Mouse (Mus musculus): Measurements from ENCODE around the gene Ypel2. TPM values are rescaled to one million over a fixed set of nuclear protein-coding genes. Genes with fewer than 3 reads are reported as not detected.

Ypel2 gene
- polyA plus RNA-seq, 1 experiment = 6.3 TPM

GRCm38 (mm10) chr11:86909028-86909427, 84.5 kb downstream of the Ypel2 start:
- DNase-seq (ENCODE audit: low read depth) = no peak
- TF ChIP-seq POLR2A (IDR thresholded peaks at IDR 0.05; ENCODE audit: borderline replicate concordance, extremely low read depth, insufficient read depth, insufficient read length, poor library complexity, severe bottlenecking) (no peak), CTCF (IDR thresholded peaks at IDR 0.05; ENCODE audit: borderline replicate concordance, extremely low read depth, insufficient read depth, insufficient read length) (no peak)

GRCm38 (mm10) chr11:86907889-86908590, 85.5 kb downstream of the Ypel2 start:
- TF ChIP-seq POLR2A (IDR thresholded peaks at IDR 0.05; ENCODE audit: borderline replicate concordance, extremely low read depth, insufficient read depth, insufficient read length, poor library complexity, severe bottlenecking) (no peak), CTCF (IDR thresholded peaks at IDR 0.05; ENCODE audit: borderline replicate concordance, extremely low read depth, insufficient read depth, insufficient read length) (no peak)
- no peak for DNase-seq (ENCODE audit: low read depth)

GRCm38 (mm10) chr11:86906767-86907662, 86.5 kb downstream of the Ypel2 start:
- DNase-seq (ENCODE audit: low read depth) = no peak
- TF ChIP-seq CTCF (IDR thresholded peaks at IDR 0.05; ENCODE audit: borderline replicate concordance, extremely low read depth, insufficient read depth, insufficient read length) (no peak), POLR2A (IDR thresholded peaks at IDR 0.05; ENCODE audit: borderline replicate concordance, extremely low read depth, insufficient read depth, insufficient read length, poor library complexity, severe bottlenecking) (no peak)

- no peak for TF ChIP-seq CTCF (IDR thresholded peaks at IDR 0.05; ENCODE audit: borderline replicate concordance, extremely low read depth, insufficient read depth, insufficient read length)
- TF ChIP-seq POLR2A (IDR thresholded peaks at IDR 0.05; ENCODE audit: borderline replicate concordance, extremely low read depth, insufficient read depth, insufficient read length, poor library complexity, severe bottlenecking) = no peak
Measured at GRCm38 (mm10) chr11:86906257-86906656, 87.2 kb downstream of the Ypel2 start.

GRCm38 (mm10) chr11:86905261-86905660, 88.2 kb downstream of the Ypel2 start:
- TF ChIP-seq CTCF (IDR thresholded peaks at IDR 0.05; ENCODE audit: borderline replicate concordance, extremely low read depth, insufficient read depth, insufficient read length) (no peak), POLR2A (IDR thresholded peaks at IDR 0.05; ENCODE audit: borderline replicate concordance, extremely low read depth, insufficient read depth, insufficient read length, poor library complexity, severe bottlenecking) (no peak)
- no peak for DNase-seq (ENCODE audit: low read depth)

More at GRCm38 (mm10) chr11:86906257-86906656, 87.2 kb downstream of the Ypel2 start:
- DNase-seq (ENCODE audit: low read depth) = no peak

- TF ChIP-seq POLR2A (IDR thresholded peaks at IDR 0.05; ENCODE audit: borderline replicate concordance, extremely low read depth, insufficient read depth, insufficient read length, poor library complexity, severe bottlenecking) = no peak
- TF ChIP-seq CTCF (IDR thresholded peaks at IDR 0.05; ENCODE audit: borderline replicate concordance, extremely low read depth, insufficient read depth, insufficient read length) = no peak
- no peak for DNase-seq (ENCODE audit: low read depth)
Measured at GRCm38 (mm10) chr11:86904706-86905105, 88.8 kb downstream of the Ypel2 start.

GRCm38 (mm10) chr11:86898367-86898766, 95.1 kb downstream of the Ypel2 start:
- peak; percentile 51 for DNase-seq (ENCODE audit: low read depth)
- TF ChIP-seq CTCF (IDR thresholded peaks at IDR 0.05; ENCODE audit: borderline replicate concordance, extremely low read depth, insufficient read depth, insufficient read length) (no peak), POLR2A (IDR thresholded peaks at IDR 0.05; ENCODE audit: borderline replicate concordance, extremely low read depth, insufficient read depth, insufficient read length, poor library complexity, severe bottlenecking) (no peak)

- TF ChIP-seq CTCF (IDR thresholded peaks at IDR 0.05; ENCODE audit: borderline replicate concordance, extremely low read depth, insufficient read depth, insufficient read length) (no peak), POLR2A (IDR thresholded peaks at IDR 0.05; ENCODE audit: borderline replicate concordance, extremely low read depth, insufficient read depth, insufficient read length, poor library complexity, severe bottlenecking) (no peak)
- no peak for DNase-seq (ENCODE audit: low read depth)
Measured at GRCm38 (mm10) chr11:86895567-86895966, 97.9 kb downstream of the Ypel2 start.

- DNase-seq (ENCODE audit: low read depth) = no peak
- TF ChIP-seq POLR2A (IDR thresholded peaks at IDR 0.05; ENCODE audit: borderline replicate concordance, extremely low read depth, insufficient read depth, insufficient read length, poor library complexity, severe bottlenecking) (no peak), CTCF (IDR thresholded peaks at IDR 0.05; ENCODE audit: borderline replicate concordance, extremely low read depth, insufficient read depth, insufficient read length) (no peak)
Measured at GRCm38 (mm10) chr11:86895156-86895555, 98.4 kb downstream of the Ypel2 start.

GRCm38 (mm10) chr11:86894171-86894577, 99.3 kb downstream of the Ypel2 start:
- TF ChIP-seq CTCF (IDR thresholded peaks at IDR 0.05; ENCODE audit: borderline replicate concordance, extremely low read depth, insufficient read depth, insufficient read length) (peak; percentile 95), POLR2A (IDR thresholded peaks at IDR 0.05; ENCODE audit: borderline replicate concordance, extremely low read depth, insufficient read depth, insufficient read length, poor library complexity, severe bottlenecking) (no peak)
- DNase-seq (ENCODE audit: low read depth) = peak; percentile 87

GRCm38 (mm10) chr11:86892996-86893670, 100.4 kb downstream of the Ypel2 start:
- TF ChIP-seq POLR2A (IDR thresholded peaks at IDR 0.05; ENCODE audit: borderline replicate concordance, extremely low read depth, insufficient read depth, insufficient read length, poor library complexity, severe bottlenecking) = no peak
- TF ChIP-seq CTCF (IDR thresholded peaks at IDR 0.05; ENCODE audit: borderline replicate concordance, extremely low read depth, insufficient read depth, insufficient read length) = no peak
- DNase-seq (ENCODE audit: low read depth) = peak; percentile 7

Other genes with a start within 250 kb of the Ypel2 start
- gene Cltc, start 236.1 kb downstream of the Ypel2 start, polyA plus RNA-seq (2012; rRNA removed) = 134 and 191 TPM in 2 replicates
- gene Dhx40, start 186.0 kb downstream of the Ypel2 start, polyA plus RNA-seq (2012; rRNA removed) = 16.9 and 18.6 TPM in 2 replicates
- 71.2 and 79.5 TPM in 2 replicates for gene Gdpd1, start 80.4 kb upstream of the Ypel2 start, polyA plus RNA-seq (2012; rRNA removed)
- gene Smg8, start 93.1 kb upstream of the Ypel2 start, polyA plus RNA-seq (2012; rRNA removed) = 19.8 and 21.4 TPM in 2 replicates
- gene Prr11, start 115.0 kb upstream of the Ypel2 start, polyA plus RNA-seq (2012; rRNA removed) = 7.1 and 8.6 TPM in 2 replicates
- gene Ska2, start 115.5 kb upstream of the Ypel2 start, polyA plus RNA-seq (2012; rRNA removed) = 48.1 and 65.3 TPM in 2 replicates
- 41.8 and 63.4 TPM in 2 replicates for gene Trim37, start 133.4 kb upstream of the Ypel2 start, polyA plus RNA-seq (2012; rRNA removed)

All from brain, embryonic 14.5 days (tissue).